Mouse (Mus musculus) gonadal fat pad, adult 2 months (tissue): ENCODE data around the gene Orai3. TPM values are rescaled to one million over a fixed set of nuclear protein-coding genes. Genes with fewer than 3 reads are reported as not detected.

Experiments used
- polyA plus RNA-seq: library from polyadenylated mRNA; depleted of rRNA; stranded (reverse); fragments of >200 nt; gene quantifications from 2 replicates; pipeline ENCODE4 v1.2.3, GENCODE M21; 2012; rRNA removed

Orai3 gene
- polyA plus RNA-seq, 1 experiment = 27.1 TPM

Other genes starting within 250 kb of the Orai3 start
- 0.18 TPM in 1 of 2 replicates, not detected in the other for gene Tmem265, start 208.4 kb upstream of the Orai3 start, polyA plus RNA-seq
- 65.7 and 72.1 TPM in 2 replicates for gene Phkg2, start 196.5 kb upstream of the Orai3 start, polyA plus RNA-seq
- gene Ccdc189, start 181.2 kb upstream of the Orai3 start, polyA plus RNA-seq = 16.9 and 18.8 TPM in 2 replicates
- gene Rnf40, start 181.0 kb upstream of the Orai3 start, polyA plus RNA-seq = 29.2 and 32.8 TPM in 2 replicates
- 14.6 and 18.1 TPM in 2 replicates for gene Zfp629, start 154.0 kb upstream of the Orai3 start, polyA plus RNA-seq
- gene Bcl7c, start 60.9 kb upstream of the Orai3 start, polyA plus RNA-seq = 21.2 and 30.4 TPM in 2 replicates
- 21.0 and 35.9 TPM in 2 replicates for gene Ctf1, start 57.1 kb upstream of the Orai3 start, polyA plus RNA-seq
- not detected in 2 replicates for gene Ctf2, start 37.6 kb upstream of the Orai3 start, polyA plus RNA-seq
- 25.7 and 26.8 TPM in 2 replicates for gene Fbxl19, start 25.3 kb upstream of the Orai3 start, polyA plus RNA-seq
- gene Setd1a, start 6.9 kb downstream of the Orai3 start, polyA plus RNA-seq = 7.6 and 11.8 TPM in 2 replicates
- gene Gm49388, start 15.8 kb downstream of the Orai3 start, polyA plus RNA-seq = not detected in 2 replicates
- gene Hsd3b7, start 30.8 kb downstream of the Orai3 start, polyA plus RNA-seq = 103 and 120 TPM in 2 replicates
- gene Stx4a, start 54.5 kb downstream of the Orai3 start, polyA plus RNA-seq = 76.2 and 82.5 TPM in 2 replicates
- gene Stx1b, start 54.7 kb downstream of the Orai3 start, polyA plus RNA-seq = 16.6 and 24.0 TPM in 2 replicates
- gene Zfp646, start 106.4 kb downstream of the Orai3 start, polyA plus RNA-seq = 18.3 and 22.8 TPM in 2 replicates
- gene Zfp668, start 107.0 kb downstream of the Orai3 start, polyA plus RNA-seq = 5.9 and 8.2 TPM in 2 replicates
- 1.9 and 2.6 TPM in 2 replicates for gene Prss53, start 121.2 kb downstream of the Orai3 start, polyA plus RNA-seq
- gene Gm21974, start 125.6 kb downstream of the Orai3 start, polyA plus RNA-seq = not detected in 2 replicates
- gene Vkorc1, start 125.8 kb downstream of the Orai3 start, polyA plus RNA-seq = 246 and 309 TPM in 2 replicates
- gene Bckdk, start 134.3 kb downstream of the Orai3 start, polyA plus RNA-seq = 118 and 137 TPM in 2 replicates
- gene Kat8, start 142.7 kb downstream of the Orai3 start, polyA plus RNA-seq = 15.9 and 16.4 TPM in 2 replicates
- gene Prss8, start 160.3 kb downstream of the Orai3 start, polyA plus RNA-seq = 80.4 and 83.4 TPM in 2 replicates
- 23.6 and 29.7 TPM in 2 replicates for gene Prss36, start 176.9 kb downstream of the Orai3 start, polyA plus RNA-seq
- 285 and 355 TPM in 2 replicates for gene Fus, start 197.6 kb downstream of the Orai3 start, polyA plus RNA-seq
- 45.2 and 50.8 TPM in 2 replicates for gene Pycard, start 224.1 kb downstream of the Orai3 start, polyA plus RNA-seq
- gene Trim72, start 234.1 kb downstream of the Orai3 start, polyA plus RNA-seq = 1.2 and 1.6 TPM in 2 replicates